Mouse (Mus musculus): ENCODE results near the gene Arhgap24.
"Not testable (repeated sequence)": the region's sequence is repeated elsewhere in the genome, so short reads cannot be mapped to it uniquely, and the experiment has no call there.

Arhgap24 gene

GRCm38 (mm10) chr5:102899680-102900215 lies 418.6 kb downstream of the Arhgap24 start:
- DNase-seq: no peak

DNA sequence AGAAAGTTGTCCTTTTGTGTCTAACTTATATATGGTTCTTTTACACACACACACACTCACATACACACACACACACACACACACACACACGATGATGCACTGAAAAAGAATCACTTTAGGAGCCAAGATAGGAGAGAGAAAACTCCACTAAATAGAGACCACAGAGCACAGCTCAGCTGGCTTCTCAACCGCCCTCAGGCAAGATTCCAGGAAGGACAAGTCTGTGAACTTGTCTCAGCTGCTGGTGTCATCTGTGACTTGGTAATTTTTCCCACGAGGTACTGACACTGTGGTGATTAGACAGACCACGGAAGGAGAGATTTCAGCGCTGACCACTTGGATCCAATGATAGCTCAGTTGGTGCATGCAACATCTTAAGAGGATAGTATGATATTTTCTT lies 420.0 kb downstream of the Arhgap24 start:
- DNase-seq: no peak

DNA sequence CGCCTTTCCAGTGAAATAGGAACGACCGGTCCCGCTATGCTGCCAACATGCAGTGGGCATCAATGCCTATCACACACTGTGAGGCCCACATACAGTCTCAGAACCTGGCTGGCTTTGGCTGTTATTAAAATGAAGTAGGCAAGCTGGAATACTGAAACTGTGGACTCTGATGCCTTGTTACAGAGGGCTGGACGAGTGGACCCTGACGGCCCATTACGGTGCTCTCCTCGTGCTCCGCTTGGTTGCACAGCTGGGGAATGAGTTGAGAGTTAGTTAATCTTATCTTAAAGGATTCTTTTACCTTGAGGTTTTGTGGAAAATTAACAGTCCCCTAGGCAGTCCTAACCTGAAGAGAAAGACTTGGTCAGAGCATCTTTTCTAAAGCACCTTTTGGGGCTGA lies 422.3 kb downstream of the Arhgap24 start:
- no peak for DNase-seq

GRCm38 (mm10) chr5:102904066-102904465 lies 422.9 kb downstream of the Arhgap24 start:
- no peak for DNase-seq

DNA sequence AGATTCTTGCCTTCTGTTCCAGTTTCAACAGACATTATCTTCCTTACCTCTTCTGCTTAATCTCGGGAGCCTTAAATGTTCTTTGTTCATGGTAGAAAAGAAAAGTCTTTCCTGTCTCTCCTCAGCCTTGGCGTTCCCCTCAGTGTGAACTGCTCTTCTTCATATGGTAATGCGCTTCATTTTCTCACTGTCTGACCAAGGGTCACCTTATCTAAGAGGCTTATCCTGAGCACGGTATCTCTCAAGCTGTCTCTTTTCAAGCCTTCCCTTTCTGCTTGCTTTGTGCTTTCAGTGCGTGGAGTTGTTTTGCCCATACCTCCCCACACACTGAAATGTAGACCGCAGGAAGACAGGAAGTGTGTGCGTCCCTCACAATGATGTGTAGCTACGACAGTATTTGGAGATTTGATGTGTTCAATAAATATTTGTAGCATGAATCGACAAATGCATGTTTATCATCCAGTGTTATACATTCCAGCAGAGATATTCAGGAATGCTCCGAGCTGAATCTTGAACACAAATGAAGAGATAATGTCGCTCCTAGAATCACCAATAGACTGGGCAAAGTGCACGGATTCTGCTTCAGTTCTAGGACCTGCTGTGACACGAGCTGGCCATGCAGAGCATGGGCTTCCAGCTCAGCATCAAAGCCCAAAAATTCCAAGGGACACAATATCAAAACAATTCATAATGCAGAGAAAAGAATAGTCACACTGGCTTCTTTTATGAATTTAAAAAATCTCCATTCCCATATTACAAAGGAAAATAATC lies 424.4 kb downstream of the Arhgap24 start:
- DNase-seq: no peak

DNA sequence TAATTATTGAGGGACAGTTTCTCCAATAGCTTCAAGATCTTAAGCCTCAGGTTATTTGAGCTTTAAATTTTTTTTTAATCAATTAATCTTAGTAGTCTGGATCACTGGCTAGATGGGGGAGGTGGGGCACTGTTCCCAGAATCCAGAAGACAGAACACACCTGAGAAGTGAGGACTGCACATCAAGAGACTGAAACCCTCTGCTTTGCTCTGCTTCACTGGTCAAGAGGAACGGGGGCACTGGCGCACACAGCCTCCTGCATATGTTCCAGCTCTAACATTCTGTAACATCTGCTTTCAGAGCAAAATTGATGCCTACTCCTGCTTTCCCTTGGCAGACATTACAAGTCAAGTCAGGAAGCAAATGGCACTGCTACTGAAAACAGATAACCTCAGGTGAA lies 439.0 kb downstream of the Arhgap24 start:
- no peak for DNase-seq

- DNase-seq: no peak
These were observed 445.6 kb downstream of the Arhgap24 start for GRCm38 (mm10) chr5:102926786-102927185.

DNA sequence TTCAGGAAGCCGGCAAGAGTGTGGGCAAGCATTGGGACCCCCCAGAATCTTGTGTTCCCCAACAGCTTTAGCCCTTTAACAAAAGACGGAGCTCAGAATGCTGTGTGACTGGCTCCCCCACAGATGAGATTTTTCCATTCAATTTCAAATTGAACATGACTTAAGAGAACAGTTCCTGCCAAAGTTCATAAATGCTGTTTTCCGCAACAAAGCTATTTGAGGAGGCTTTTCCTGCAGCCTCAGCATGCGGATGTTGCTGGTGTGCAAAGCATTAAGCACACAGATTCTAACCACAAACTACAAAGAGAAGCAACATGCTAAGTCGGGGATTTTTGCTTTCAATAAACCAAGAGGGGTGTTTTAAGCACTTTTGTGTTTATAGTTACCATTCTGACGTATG lies 449.0 kb downstream of the Arhgap24 start:
- DNase-seq: no peak

DNA sequence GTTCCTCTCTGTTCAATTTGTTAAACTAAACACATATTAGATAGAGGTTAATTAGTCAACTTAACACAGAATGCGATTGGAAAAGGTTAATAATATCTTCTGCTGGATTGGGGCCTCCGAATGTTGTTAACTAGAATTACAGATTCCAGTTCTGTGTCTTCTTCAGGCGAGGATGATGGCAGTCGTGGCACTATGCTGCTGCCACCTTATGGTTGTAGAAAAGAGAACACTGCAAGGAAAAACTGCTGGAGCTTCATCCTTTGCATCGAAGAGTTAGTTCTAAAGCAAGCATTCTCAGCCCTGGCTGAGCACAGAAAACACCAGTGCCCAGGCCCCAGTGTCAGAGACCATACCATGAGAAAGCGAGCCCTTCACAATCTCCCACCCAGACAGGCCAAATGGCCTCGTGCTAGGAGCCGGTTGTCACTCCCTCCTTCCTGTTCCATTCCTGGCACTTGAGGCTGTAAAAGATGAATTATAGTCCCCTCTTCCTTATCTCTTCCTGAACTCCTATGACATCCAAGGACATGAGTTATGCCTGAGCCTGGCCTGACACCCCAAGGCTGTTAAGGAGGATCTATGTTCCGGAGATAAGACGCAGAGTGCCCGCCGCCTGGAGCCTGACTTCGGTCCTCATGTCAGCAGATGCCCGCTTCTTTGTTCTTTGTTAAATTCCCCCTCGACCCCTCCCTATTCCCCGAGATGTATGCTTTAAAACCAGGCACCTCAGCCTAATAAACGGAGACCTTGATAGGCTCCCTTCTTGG lies 462.9 kb downstream of the Arhgap24 start:
- not testable (repeated sequence) for DNase-seq

- no peak for DNase-seq
These were observed 465.4 kb downstream of the Arhgap24 start for GRCm38 (mm10) chr5:102946625-102947024.

DNA sequence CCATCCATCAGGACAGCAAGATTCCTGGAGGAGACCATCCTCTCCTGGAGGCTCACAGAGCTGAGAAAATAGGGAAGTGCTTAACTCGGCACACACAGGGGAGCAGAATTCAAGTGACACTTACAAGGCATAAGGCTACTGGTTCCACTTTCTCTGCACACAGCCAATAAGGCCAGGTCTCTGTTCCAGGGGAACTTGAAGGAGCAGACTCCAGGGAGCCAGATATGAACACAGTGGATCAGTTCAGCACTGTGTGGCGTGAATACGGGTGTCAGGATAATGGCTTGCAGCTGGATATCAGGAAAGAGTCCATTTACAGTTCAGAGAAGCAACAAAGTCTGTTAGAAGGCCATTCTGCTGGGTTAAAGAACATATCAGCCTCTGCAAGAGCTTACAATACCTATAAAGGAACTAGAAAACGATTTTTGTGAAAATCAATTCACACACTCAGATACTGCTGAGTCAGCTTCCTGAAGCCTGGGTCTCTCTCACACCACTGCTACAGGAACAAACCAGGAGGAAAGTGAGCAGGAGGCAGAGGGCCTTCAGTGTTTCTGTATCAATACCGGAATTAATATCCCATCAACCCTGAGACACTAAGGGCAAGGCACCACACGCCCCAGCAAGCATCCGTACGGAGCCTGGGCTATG lies 466.0 kb downstream of the Arhgap24 start:
- no peak for DNase-seq
